Mouse (Mus musculus) lung, embryonic 14.5 days (tissue): ENCODE results near the gene Lcn9. TPM values are rescaled to one million over a fixed set of nuclear protein-coding genes. Genes with fewer than 3 reads are reported as not detected.

Experiments used
- ATAC-seq: fragments of 200-750 bp; cut with Nextera tagmentation; 2 replicates; pipeline ENCODE4 v1.8.0; 2017; ENCODE audit warnings: mild to moderate bottlenecking, moderate TSS enrichment, moderate library complexity; ENCODE audit not compliant: insufficient read depth
- DNase-seq: peaks from one replicate; pipeline ENCODE4 v3.0.0-alpha.2; 2015
- H3K27ac ChIP-seq: fragments of 300-500 bp; sonication (generic); 2 replicates; pipeline ENCODE4 v1.5.1; 2014; ENCODE audit warnings: low read depth, mild to moderate bottlenecking, moderate library complexity
- H3K27me3 ChIP-seq: fragments of 300-500 bp; sonication (generic); 2 replicates; pipeline ENCODE4 v1.6.1; 2014; ENCODE audit warnings: low read length, control low read depth; ENCODE audit not compliant: insufficient read depth
- H3K36me3 ChIP-seq: fragments of 300-500 bp; sonication (generic); 2 replicates; pipeline ENCODE4 v1.6.1; 2014; ENCODE audit warnings: control low read depth; ENCODE audit not compliant: insufficient read depth
- H3K4me1 ChIP-seq: fragments of 300-500 bp; sonication (generic); 2 replicates; pipeline ENCODE4 v1.6.1; 2014; ENCODE audit warnings: antibody characterized with exemption, control low read depth; ENCODE audit not compliant: insufficient read depth
- H3K4me2 ChIP-seq: fragments of 300-500 bp; sonication (generic); 2 replicates; pipeline ENCODE4 v1.6.1; 2014; ENCODE audit warnings: mild to moderate bottlenecking
- H3K4me3 ChIP-seq: fragments of 300-500 bp; sonication (generic); 2 replicates; pipeline ENCODE4 v1.5.1; 2014; ENCODE audit warnings: low read depth, low read length
- H3K9ac ChIP-seq: fragments of 300-500 bp; sonication (generic); 2 replicates; pipeline ENCODE4 v1.6.1; 2014
- H3K9me3 ChIP-seq: fragments of 300-500 bp; sonication (generic); 2 replicates; pipeline ENCODE4 v1.6.1; 2016; ENCODE audit warnings: low read depth, low read length, control low read depth
- CTCF ChIP-seq: IDR thresholded peaks from 2 replicates; pipeline ENCODE4 v1.5.1; 2016; ENCODE audit warnings: antibody characterized with exemption, low read depth
- WGBS: fragments of 180-500 bp; shearing (Covaris S2); extraction: QIAGEN DNeasy Blood & Tissue Kit; methylation state at CpG from one replicate; pipeline ENCODE4 v1.1.7; 2014; 5-methylcytosine and 5-hydroxymethylcytosine counted together
- polyA plus RNA-seq: library from polyadenylated mRNA; unstranded; fragments of >200 nt; fragmentation: Nextera tagmentation; extraction: Ambion mirVana; gene quantifications from 2 replicates; pipeline ENCODE4 v1.2.1, GENCODE M21; 2014

Gene Lcn9
- polyA plus RNA-seq, 1 experiment from 2014 or later = not detected

DNA sequence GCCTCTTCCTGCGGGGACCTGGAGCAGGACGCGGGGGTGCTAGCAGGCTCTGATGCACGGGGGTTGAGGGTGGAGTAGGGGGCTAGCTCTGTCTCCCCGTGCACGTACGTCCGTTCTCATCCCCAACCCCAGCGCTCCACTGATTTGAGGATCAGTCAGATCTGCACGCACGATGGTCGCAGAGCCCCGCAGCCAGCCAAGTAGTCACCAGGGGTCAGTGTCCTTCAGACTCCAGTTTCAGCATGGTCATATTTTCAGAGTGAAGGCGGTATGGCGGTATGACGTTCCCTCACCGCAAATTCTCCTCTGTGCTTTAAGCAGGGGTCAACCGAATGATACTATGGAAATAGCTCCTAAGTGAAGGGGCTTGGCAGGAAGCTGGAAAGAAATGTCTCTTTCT, 41.3 kb downstream of the Lcn9 start:
- 5% methylated on average over 18 of the region's 18 CpGs for WGBS
- no peak; the same call in 1 of the 2 replicates for TF ChIP-seq CTCF
- peak; percentile 17 for DNase-seq

GRCm38 (mm10) chr2:25865412-25865811, 42.5 kb downstream of the Lcn9 start:
- 14% methylated on average over 4 of the region's 4 CpGs for WGBS
- Histone ChIP-seq H3K27me3 (peaks cover 28% of the 10 kb centered on the region), H3K4me3 (no peak overlapping the region), H3K36me3 (no peaks in the 10 kb centered on the region), H3K4me2 (no peak overlapping the region), H3K4me1 (peaks cover 8% of the 10 kb centered on the region; the same call in 1 of the 2 replicates), H3K9ac (no peak overlapping the region), H3K9me3 (no peaks in the 10 kb centered on the region), H3K27ac (no peak overlapping the region)
- DNase-seq (peak; percentile 66), ATAC-seq (no peak)
- peak; percentile 11; the same call in 1 of the 2 replicates for TF ChIP-seq CTCF

More for the DNA sequence above, 41.3 kb downstream of the Lcn9 start:
- Histone ChIP-seq H3K4me2 (peak overlapping the region; percentile 88), H3K4me1 (peaks cover 8% of the 10 kb centered on the region; the same call in 1 of the 2 replicates), H3K27ac (no peak overlapping the region), H3K9me3 (no peaks in the 10 kb centered on the region), H3K36me3 (no peaks in the 10 kb centered on the region), H3K27me3 (peaks cover 28% of the 10 kb centered on the region), H3K9ac (no peak overlapping the region), H3K4me3 (peak overlapping the region; percentile 40)
- ATAC-seq = no peak

- TF ChIP-seq CTCF = no peak
- no peak overlapping the region for H3K9ac ChIP-seq
- ATAC-seq = no peak
- no peaks in the 10 kb centered on the region for H3K36me3 ChIP-seq
- peaks cover 28% of the 10 kb centered on the region for H3K27me3 ChIP-seq
- no peaks in the 10 kb centered on the region for H3K9me3 ChIP-seq
- no peak overlapping the region for H3K4me3 ChIP-seq
- H3K4me1 ChIP-seq = peaks cover 8% of the 10 kb centered on the region; the same call in 1 of the 2 replicates
- no peak for DNase-seq
- H3K4me2 ChIP-seq = no peak overlapping the region
- 39% methylated on average over 5 of the region's 5 CpGs for WGBS
- H3K27ac ChIP-seq = no peak overlapping the region
These were observed 43.7 kb downstream of the Lcn9 start for GRCm38 (mm10) chr2:25866656-25867055.

Other genes with a start within 250 kb of the Lcn9 start
- 2.2 and 4.1 TPM in 2 replicates for gene Mamdc4, start 248.3 kb upstream of the Lcn9 start, polyA plus RNA-seq
- gene Phpt1, start 247.9 kb upstream of the Lcn9 start, polyA plus RNA-seq = 183 and 197 TPM in 2 replicates
- gene Ajm1, start 241.4 kb upstream of the Lcn9 start, polyA plus RNA-seq = 0.37 TPM in 1 of 2 replicates, not detected in the other
- 75.5 and 85.7 TPM in 2 replicates for gene Rabl6, start 214.6 kb upstream of the Lcn9 start, polyA plus RNA-seq
- gene Ccdc183, start 205.5 kb upstream of the Lcn9 start, polyA plus RNA-seq = 0.24 and 0.28 TPM in 2 replicates
- gene Tmem141, start 201.1 kb upstream of the Lcn9 start, polyA plus RNA-seq = 21.9 and 26.0 TPM in 2 replicates
- 1.8 and 2.9 TPM in 2 replicates for gene Fcna, start 195.1 kb upstream of the Lcn9 start, polyA plus RNA-seq
- 0.51 and 0.61 TPM in 2 replicates for gene Lcn8, start 170.0 kb upstream of the Lcn9 start, polyA plus RNA-seq
- gene Lcn5, start 165.2 kb upstream of the Lcn9 start, polyA plus RNA-seq = not detected in 2 replicates
- not detected in 2 replicates for gene Lcn6, start 146.4 kb upstream of the Lcn9 start, polyA plus RNA-seq
- not detected in 2 replicates for gene Lcn10, start 140.4 kb upstream of the Lcn9 start, polyA plus RNA-seq
- gene Obp2a, start 123.1 kb upstream of the Lcn9 start, polyA plus RNA-seq = not detected in 2 replicates
- 65.3 and 71.9 TPM in 2 replicates for gene Bmyc, start 116.4 kb upstream of the Lcn9 start, polyA plus RNA-seq
- not detected in 2 replicates for gene Obp2b, start 86.1 kb upstream of the Lcn9 start, polyA plus RNA-seq
- gene Lcn3, start 57.6 kb upstream of the Lcn9 start, polyA plus RNA-seq = not detected in 2 replicates
- gene Lcn11, start 46.1 kb upstream of the Lcn9 start, polyA plus RNA-seq = not detected in 2 replicates
- gene Gm13539, start 40.9 kb upstream of the Lcn9 start, polyA plus RNA-seq = not detected in 2 replicates
- gene Glt6d1, start 7.3 kb upstream of the Lcn9 start, polyA plus RNA-seq = not detected in 2 replicates
- not detected in 2 replicates for gene Sohlh1, start 24.1 kb downstream of the Lcn9 start, polyA plus RNA-seq
- 0.14 and 0.22 TPM in 2 replicates for gene Kcnt1, start 40.6 kb downstream of the Lcn9 start, polyA plus RNA-seq
- gene Camsap1, start 160.1 kb downstream of the Lcn9 start, polyA plus RNA-seq = 27.8 and 31.9 TPM in 2 replicates
- 72.6 and 80.8 TPM in 2 replicates for gene Ubac1, start 198.6 kb downstream of the Lcn9 start, polyA plus RNA-seq